Mouse (Mus musculus) splenic B cell, adult 2 months (primary cell): ENCODE data around the gene Parvb.
A peak's percentile ranks its signal among the peaks of the same experiment; 100 is the strongest.

Experiments used
- DNase-seq: peaks from one replicate; pipeline ENCODE4 v3.0.0-alpha.2; 2011; ENCODE audit warnings: low read depth, low spot score
- H3K27me3 ChIP-seq: 2 replicates; pipeline ENCODE4 v1.6.1; 2012; ENCODE audit warnings: mild to moderate bottlenecking, low read length, moderate library complexity, mixed read lengths; ENCODE audit not compliant: control insufficient read depth, poor library complexity, insufficient read depth, severe bottlenecking
- H3K36me3 ChIP-seq: 2 replicates; pipeline ENCODE4 v1.6.1; 2012; ENCODE audit warnings: mild to moderate bottlenecking, low read length, moderate library complexity, mixed read lengths; ENCODE audit not compliant: control insufficient read depth, poor library complexity, insufficient read depth, severe bottlenecking

The Parvb gene

GRCm38 (mm10) chr15:84324870-84325553 is 93.2 kb downstream of the Parvb start:
- peak; percentile 14 for DNase-seq
- H3K27me3 ChIP-seq, result no peaks in the 10 kb centered on the region
- H3K36me3 ChIP-seq, result peaks cover 7% of the 10 kb centered on the region; the same call in 1 of the 2 replicates

- peak; percentile 41 for DNase-seq
- Histone ChIP-seq H3K36me3 (peaks cover 8% of the 10 kb centered on the region), H3K27me3 (no peaks in the 10 kb centered on the region)
Observed at GRCm38 (mm10) chr15:84325736-84326135, 93.9 kb downstream of the Parvb start.

- no peak for DNase-seq
- H3K36me3 ChIP-seq, result peaks cover 8% of the 10 kb centered on the region
- H3K27me3 ChIP-seq, result no peaks in the 10 kb centered on the region
Observed at GRCm38 (mm10) chr15:84328870-84329269, 97.0 kb downstream of the Parvb start.

GRCm38 (mm10) chr15:84329940-84330339 is 98.1 kb downstream of the Parvb start:
- H3K27me3 ChIP-seq, result no peaks in the 10 kb centered on the region
- DNase-seq, result no peak
- H3K36me3 ChIP-seq, result peaks cover 8% of the 10 kb centered on the region

- DNase-seq, result no peak
- Histone ChIP-seq H3K36me3 (peaks cover 8% of the 10 kb centered on the region), H3K27me3 (no peaks in the 10 kb centered on the region)
Observed at GRCm38 (mm10) chr15:84331066-84331612, 99.3 kb downstream of the Parvb start.

- DNase-seq, result no peak
- H3K27me3 ChIP-seq, result no peaks in the 10 kb centered on the region
- peaks cover 10% of the 10 kb centered on the region for H3K36me3 ChIP-seq
Observed at GRCm38 (mm10) chr15:84336281-84336817, 104.5 kb downstream of the Parvb start.

GRCm38 (mm10) chr15:84337599-84337998 is 105.8 kb downstream of the Parvb start:
- no peak for DNase-seq
- H3K36me3 ChIP-seq, result peaks cover 20% of the 10 kb centered on the region
- no peaks in the 10 kb centered on the region for H3K27me3 ChIP-seq

GRCm38 (mm10) chr15:84340926-84341325 is 109.1 kb downstream of the Parvb start:
- peak; percentile 21 for DNase-seq
- Histone ChIP-seq H3K36me3 (peaks cover 26% of the 10 kb centered on the region), H3K27me3 (no peaks in the 10 kb centered on the region)

GRCm38 (mm10) chr15:84348769-84349168 is 116.9 kb downstream of the Parvb start:
- DNase-seq, result peak; percentile 28
- 0 out of 2 replicates have a peak, but pooled peaks cover 3% of the 10 kb centered on the region for H3K27me3 ChIP-seq
- peaks cover 2% of the 10 kb centered on the region; the same call in 1 of the 2 replicates for H3K36me3 ChIP-seq

- Histone ChIP-seq H3K27me3 (0 out of 2 replicates have a peak, but pooled peaks cover 3% of the 10 kb centered on the region), H3K36me3 (no peaks in the 10 kb centered on the region; the same call in 1 of the 2 replicates)
- DNase-seq, result no peak
Observed at GRCm38 (mm10) chr15:84349915-84350738, 118.3 kb downstream of the Parvb start.

GRCm38 (mm10) chr15:84351342-84351741 is 119.5 kb downstream of the Parvb start:
- Histone ChIP-seq H3K27me3 (0 out of 2 replicates have a peak, but pooled peaks cover 3% of the 10 kb centered on the region), H3K36me3 (no peaks in the 10 kb centered on the region; the same call in 1 of the 2 replicates)
- DNase-seq, result no peak

GRCm38 (mm10) chr15:84351915-84352844 is 120.3 kb downstream of the Parvb start:
- Histone ChIP-seq H3K27me3 (0 out of 2 replicates have a peak, but pooled peaks cover 3% of the 10 kb centered on the region), H3K36me3 (no peaks in the 10 kb centered on the region; the same call in 1 of the 2 replicates)
- DNase-seq, result no peak

GRCm38 (mm10) chr15:84355081-84355480 is 123.2 kb downstream of the Parvb start:
- no peak for DNase-seq
- Histone ChIP-seq H3K36me3 (no peaks in the 10 kb centered on the region), H3K27me3 (no peaks in the 10 kb centered on the region)

GRCm38 (mm10) chr15:84364746-84365145 is 132.9 kb downstream of the Parvb start:
- Histone ChIP-seq H3K27me3 (no peaks in the 10 kb centered on the region), H3K36me3 (no peaks in the 10 kb centered on the region)
- no peak for DNase-seq
